Mouse (Mus musculus) yolk sac, embryonic 10.5 days (tissue): Measurements from ENCODE around the gene Akain1.

Experiments
- DNase-seq: peaks from one replicate; pipeline ENCODE4 v3.0.0-alpha.2; 2017; ENCODE audit warnings: low spot score

The Akain1 gene

GRCm38 (mm10) chr17:69438990-69439491 is at the start of gene Akain1:
Gene Akain1, plus strand, starts transcription at chr17:69439326.
- DNase-seq, result peak; percentile 70

GRCm38 (mm10) chr17:69396147-69397033 is 42.7 kb upstream of the Akain1 start:
- DNase-seq, result peak; percentile 5

- DNase-seq, result peak; percentile 18
Observed at GRCm38 (mm10) chr17:69397163-69397562, 42.0 kb upstream of the Akain1 start.

GRCm38 (mm10) chr17:69398092-69398491 is 41.0 kb upstream of the Akain1 start:
- no peak for DNase-seq

DNA sequence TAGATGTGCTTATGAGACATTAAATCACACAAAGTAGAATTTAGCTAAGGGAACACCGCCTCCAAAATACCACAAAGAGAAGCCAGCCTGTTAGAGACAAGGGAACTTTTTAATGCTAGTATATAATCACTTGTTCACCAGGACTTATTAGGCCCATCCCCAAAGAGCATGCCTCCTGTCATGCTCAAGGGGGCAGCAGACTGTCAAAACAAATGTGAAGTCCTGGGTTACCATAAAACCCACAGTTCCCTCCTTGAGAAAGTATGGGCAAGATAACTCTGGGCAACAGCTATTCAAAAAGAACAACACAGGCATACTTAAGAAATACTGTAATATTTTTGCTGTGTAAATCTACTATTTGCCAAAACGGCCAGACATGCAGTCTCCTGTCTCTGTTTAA is 38.0 kb upstream of the Akain1 start:
- DNase-seq, result no peak

DNA sequence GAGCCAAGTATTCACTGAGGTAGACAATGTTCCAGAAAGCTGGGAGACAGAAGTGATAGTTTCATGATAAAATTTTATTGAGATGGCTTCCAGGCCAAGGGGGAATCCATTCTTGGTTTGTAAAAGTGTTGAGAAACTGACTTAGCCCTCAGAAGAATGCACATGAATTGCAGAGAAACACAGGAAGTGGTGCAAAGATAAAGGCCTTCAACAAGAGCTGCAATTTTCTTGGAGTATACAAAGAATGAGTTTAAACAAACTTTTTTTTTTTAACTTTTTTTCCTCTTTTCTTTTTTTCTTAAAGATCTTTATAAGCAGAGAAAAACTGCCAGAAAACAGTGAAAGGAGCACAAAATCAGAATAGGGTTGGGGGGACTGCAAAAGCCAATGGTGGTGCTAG is 23.0 kb upstream of the Akain1 start:
- DNase-seq, result no peak

DNA sequence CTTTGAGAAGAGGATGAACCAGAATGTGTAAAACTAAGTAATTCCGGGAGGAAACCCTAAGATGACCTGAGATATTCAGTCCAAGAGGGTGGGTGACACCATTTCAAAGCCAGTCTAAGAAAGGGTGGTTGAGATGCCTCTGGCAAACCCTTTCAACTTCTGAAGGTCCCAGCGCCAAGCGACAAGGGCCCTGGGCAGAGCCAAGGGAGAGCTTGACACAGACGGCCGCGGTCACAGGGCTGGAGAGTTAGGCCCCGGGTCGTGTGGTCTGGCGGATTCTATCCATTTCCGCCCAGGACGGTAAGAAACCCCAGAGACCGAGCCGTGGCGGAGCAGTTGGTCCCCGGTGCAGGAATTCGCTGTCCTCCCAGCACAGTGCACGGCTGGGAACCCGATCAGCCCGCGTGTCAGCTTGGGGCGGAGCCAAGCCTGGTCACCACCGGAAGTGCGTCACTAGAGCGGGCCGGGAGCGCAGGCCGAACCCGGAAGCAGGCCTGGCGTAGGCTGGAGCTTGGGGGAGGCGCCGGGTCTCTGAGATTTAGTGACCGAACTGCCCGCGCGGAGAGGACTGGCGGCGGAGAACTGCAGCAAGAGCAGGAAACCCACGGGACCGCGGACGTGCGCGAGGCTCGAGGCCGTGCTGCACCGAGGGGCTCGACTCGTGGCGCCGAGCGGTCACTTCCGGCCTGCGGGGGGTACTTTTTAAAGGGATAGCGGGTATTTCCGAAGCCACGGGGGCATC is 22.0 kb upstream of the Akain1 start:
- peak; percentile 94 for DNase-seq

DNA sequence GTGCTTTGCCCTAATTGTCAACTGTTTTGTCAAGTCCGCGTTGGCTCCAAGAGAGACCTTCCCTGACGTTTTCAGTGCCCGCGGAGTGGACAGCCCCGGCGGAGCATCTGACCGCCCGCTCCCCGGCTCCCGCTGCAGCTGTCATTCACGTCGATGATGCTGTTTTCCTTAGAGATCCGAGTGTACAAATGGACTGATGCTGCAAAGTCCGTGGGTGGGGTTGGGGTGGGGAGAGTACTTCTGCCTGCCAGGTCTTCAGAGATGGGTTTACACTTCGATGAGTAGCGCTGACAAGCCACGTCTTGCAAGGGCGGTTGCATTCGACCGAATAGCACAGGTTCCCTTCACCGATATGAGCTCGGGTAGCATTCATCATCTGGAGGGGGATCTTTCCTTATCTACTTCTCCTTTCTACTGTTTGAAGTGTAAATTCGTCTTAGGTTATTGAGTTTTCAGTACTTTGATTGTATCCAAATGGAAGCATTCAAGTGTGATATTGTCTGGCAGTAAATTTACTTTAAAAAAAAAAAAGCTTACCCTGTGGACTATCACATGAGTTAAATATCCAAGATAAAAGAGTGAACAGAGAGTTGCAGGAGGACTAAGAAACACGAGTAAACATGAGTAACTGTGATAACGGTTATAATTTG is 21.3 kb upstream of the Akain1 start:
- no peak for DNase-seq

DNA sequence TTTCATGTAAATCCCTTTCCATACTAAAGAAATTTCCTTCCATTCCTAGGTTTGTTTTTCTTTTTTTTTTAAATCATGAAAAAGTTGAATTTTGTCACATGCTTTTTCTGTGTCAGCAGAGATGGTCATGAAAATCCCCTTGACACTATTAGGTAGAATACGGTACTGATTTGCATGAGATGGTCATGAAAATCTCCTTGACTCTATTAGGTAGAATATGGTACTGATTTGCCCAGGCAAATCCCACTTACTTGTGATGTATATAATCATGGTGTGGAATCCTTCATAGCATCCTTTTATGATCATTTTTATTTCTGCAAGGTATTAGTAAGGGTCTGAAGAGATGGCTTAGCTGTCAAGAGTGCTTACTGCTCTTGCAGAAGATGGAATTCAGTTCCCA is 17.5 kb upstream of the Akain1 start:
- no peak for DNase-seq

- DNase-seq, result no peak
Observed at GRCm38 (mm10) chr17:69437836-69438235, 1.3 kb upstream of the Akain1 start.

- DNase-seq, result no peak
Observed at GRCm38 (mm10) chr17:69438486-69438885, 640 bp upstream of the Akain1 start.

DNA sequence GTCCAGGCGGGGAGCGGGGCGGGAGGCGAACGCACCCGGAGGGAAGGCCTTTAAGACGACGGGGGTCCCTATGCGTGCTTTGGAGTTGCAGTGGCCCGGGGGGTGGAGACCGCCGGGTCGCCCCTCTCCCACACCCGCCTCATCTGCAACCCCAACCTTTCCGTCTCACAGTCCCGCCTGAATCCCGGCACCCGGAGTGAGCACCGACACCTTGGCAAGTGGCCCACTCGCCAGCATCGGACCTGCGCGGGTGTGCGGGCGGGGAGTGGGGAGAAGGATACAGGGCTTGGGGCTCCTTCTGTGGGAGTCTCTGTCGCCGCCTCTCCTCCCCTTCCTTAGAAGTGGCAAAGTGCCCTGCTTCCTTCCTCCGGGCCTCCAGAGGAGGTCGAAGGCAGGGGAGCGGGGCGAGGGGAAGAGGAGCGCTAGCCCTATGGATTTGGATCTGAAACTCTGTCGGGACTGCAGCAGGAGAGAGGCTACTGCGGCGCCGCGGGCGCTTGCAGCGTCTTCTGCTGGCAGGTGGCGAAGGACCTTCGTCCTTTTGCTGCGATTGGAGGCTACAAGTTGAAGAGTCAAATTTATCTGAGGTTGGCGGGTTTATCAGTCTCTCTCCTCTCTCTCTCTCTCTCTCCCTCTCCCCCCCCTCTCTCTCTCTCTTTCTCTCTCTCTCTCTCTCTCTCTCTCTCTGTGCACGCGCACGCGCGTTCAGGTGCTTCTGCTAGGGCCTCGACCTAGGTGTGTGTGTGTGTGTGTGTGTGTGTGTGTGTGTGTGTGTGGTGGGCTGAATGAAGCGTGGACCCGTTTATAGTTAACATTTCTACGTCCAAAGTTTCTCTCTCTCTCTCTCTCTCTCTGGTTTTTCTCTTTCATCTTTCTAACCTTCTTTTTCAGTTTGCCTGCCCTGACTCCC is 700 bp downstream of the Akain1 start:
- no peak for DNase-seq

GRCm38 (mm10) chr17:69441041-69441440 is 1.9 kb downstream of the Akain1 start:
- DNase-seq, result no peak

GRCm38 (mm10) chr17:69448679-69449078 is 9.6 kb downstream of the Akain1 start:
- no peak for DNase-seq

- no peak for DNase-seq
Observed at GRCm38 (mm10) chr17:69461680-69462079, 22.6 kb downstream of the Akain1 start.

- DNase-seq, result no peak
Observed at GRCm38 (mm10) chr17:69463037-69463436, 23.9 kb downstream of the Akain1 start.

- DNase-seq, result no peak
Observed at GRCm38 (mm10) chr17:69471171-69471570, 32.0 kb downstream of the Akain1 start.

GRCm38 (mm10) chr17:69472401-69472800 is 33.3 kb downstream of the Akain1 start:
- no peak for DNase-seq

DNA sequence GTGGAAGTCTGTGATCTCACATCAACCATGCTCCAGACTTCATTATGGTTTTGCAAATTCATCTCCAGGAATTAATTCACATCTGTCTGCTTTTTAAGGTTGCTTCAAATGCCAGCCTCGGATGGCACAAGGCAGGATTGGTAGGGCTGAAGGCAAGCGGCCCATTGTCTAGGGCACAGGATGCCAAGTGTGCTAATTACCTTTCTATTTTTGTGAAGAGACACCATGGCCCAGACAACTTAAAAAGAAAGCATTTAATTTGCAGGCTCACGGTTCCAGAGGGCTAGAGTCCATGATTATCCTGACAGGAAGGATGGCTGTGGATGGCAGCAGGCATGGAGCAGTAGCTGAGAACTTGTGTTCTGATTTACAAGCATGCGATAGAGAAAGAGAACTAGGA is 35.0 kb downstream of the Akain1 start:
- no peak for DNase-seq

- DNase-seq, result peak; percentile 81
Observed at GRCm38 (mm10) chr17:69475423-69475822, 36.3 kb downstream of the Akain1 start.

DNA sequence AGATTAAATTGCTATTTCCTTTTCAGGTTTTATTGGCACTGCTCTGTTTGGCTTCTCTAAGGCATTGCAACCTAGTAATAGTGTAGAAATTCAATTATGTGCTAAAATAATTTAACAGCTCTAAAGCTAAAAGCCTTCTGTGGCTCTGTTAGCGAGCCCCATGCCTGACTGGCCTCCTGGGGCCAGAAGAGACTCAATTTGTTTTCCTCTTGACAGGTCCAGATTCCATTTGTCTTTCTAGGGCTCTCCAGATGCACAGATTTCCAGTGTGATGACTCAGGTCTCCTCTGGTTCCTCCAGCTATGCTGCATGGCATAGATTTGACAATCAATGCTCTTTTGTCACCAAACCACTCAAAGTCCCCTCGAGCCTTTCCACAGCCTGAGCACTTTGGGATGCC is 38.4 kb downstream of the Akain1 start:
- DNase-seq, result no peak
